Mouse (Mus musculus): ENCODE results near the gene Rpl15. TPM values are rescaled to one million over a fixed set of nuclear protein-coding genes. Genes with fewer than 3 reads are reported as not detected.
"Not testable (repeated sequence)": the region's sequence is repeated elsewhere in the genome, so short reads cannot be mapped to it uniquely, and the experiment has no call there.

The Rpl15 gene
- polyA plus RNA-seq, 1 experiment from 2014 or later: 340 TPM

GRCm38 (mm10) chr14:18286441-18286840 lies 15.2 kb upstream of the Rpl15 start:
- H3K4me1 ChIP-seq: no peaks in the 10 kb centered on the region
- H3K27me3 ChIP-seq: no peaks in the 10 kb centered on the region
- no peak overlapping the region for H3K4me3 ChIP-seq (replicated peaks)
- H3K27ac ChIP-seq: no peak overlapping the region
- H3K36me3 ChIP-seq (replicated peaks): peaks cover 11% of the 10 kb centered on the region; the same call in 1 of the 2 replicates
- no peak overlapping the region for H3K9ac ChIP-seq
- WGBS: 93% methylated on average over 2 of the region's 2 CpGs
- H3K9me3 ChIP-seq: no peaks in the 10 kb centered on the region
- no peak for ATAC-seq (ENCODE audit: low FRiP score)
- no peak overlapping the region for H3K4me2 ChIP-seq

GRCm38 (mm10) chr14:18285476-18285875 lies 14.3 kb upstream of the Rpl15 start:
- Histone ChIP-seq H3K4me3 (replicated peaks) (no peak overlapping the region), H3K27me3 (no peaks in the 10 kb centered on the region), H3K4me1 (no peaks in the 10 kb centered on the region), H3K9ac (no peak overlapping the region), H3K36me3 (replicated peaks) (peaks cover 11% of the 10 kb centered on the region; the same call in 1 of the 2 replicates), H3K9me3 (no peaks in the 10 kb centered on the region), H3K4me2 (no peak overlapping the region), H3K27ac (no peak overlapping the region)
- 84% methylated on average over 3 of the region's 3 CpGs for WGBS
- no peak for ATAC-seq (ENCODE audit: low FRiP score)

- no peaks in the 10 kb centered on the region for H3K9me3 ChIP-seq
- ATAC-seq (ENCODE audit: low FRiP score): no peak
- H3K4me3 ChIP-seq (replicated peaks): no peak overlapping the region
- H3K4me1 ChIP-seq: no peaks in the 10 kb centered on the region
- no peaks in the 10 kb centered on the region for H3K27me3 ChIP-seq
- H3K9ac ChIP-seq: no peak overlapping the region
- 85% methylated on average over 2 of the region's 2 CpGs for WGBS
- peaks cover 16% of the 10 kb centered on the region for H3K36me3 ChIP-seq (replicated peaks)
- H3K27ac ChIP-seq: no peak overlapping the region
- no peak overlapping the region for H3K4me2 ChIP-seq
These were observed 13.4 kb upstream of the Rpl15 start for GRCm38 (mm10) chr14:18284581-18284980.

GRCm38 (mm10) chr14:18280375-18280774 lies 9.2 kb upstream of the Rpl15 start:
- WGBS: 87% methylated on average over 5 of the region's 5 CpGs
- Histone ChIP-seq H3K36me3 (replicated peaks) (peaks cover 40% of the 10 kb centered on the region), H3K9ac (no peak overlapping the region), H3K27ac (no peak overlapping the region), H3K9me3 (no peaks in the 10 kb centered on the region), H3K4me1 (no peaks in the 10 kb centered on the region), H3K4me3 (replicated peaks) (no peak overlapping the region), H3K4me2 (no peak overlapping the region), H3K27me3 (no peaks in the 10 kb centered on the region)
- ATAC-seq (ENCODE audit: low FRiP score): no peak

GRCm38 (mm10) chr14:18274526-18274925 lies 3.3 kb upstream of the Rpl15 start:
- Histone ChIP-seq H3K4me1 (peaks cover 10% of the 10 kb centered on the region), H3K9ac (no peak overlapping the region), H3K27me3 (no peaks in the 10 kb centered on the region), H3K9me3 (no peaks in the 10 kb centered on the region), H3K36me3 (replicated peaks) (peaks cover 24% of the 10 kb centered on the region), H3K4me2 (no peak overlapping the region), H3K27ac (no peak overlapping the region), H3K4me3 (replicated peaks) (no peak overlapping the region)
- 83% methylated on average over 1 of the region's 1 CpGs for WGBS
- ATAC-seq (ENCODE audit: low FRiP score): no peak

GRCm38 (mm10) chr14:18271666-18272065 lies 475 bp upstream of the Rpl15 start:
- no peak for ATAC-seq (ENCODE audit: low FRiP score)
- WGBS: 15% methylated on average over 6 of the region's 7 CpGs
- Histone ChIP-seq H3K4me1 (peaks cover 18% of the 10 kb centered on the region), H3K36me3 (replicated peaks) (peaks cover 20% of the 10 kb centered on the region), H3K9ac (peak overlapping the region; percentile 71), H3K27me3 (no peaks in the 10 kb centered on the region), H3K9me3 (no peaks in the 10 kb centered on the region), H3K4me3 (replicated peaks) (peak overlapping the region; percentile 78), H3K27ac (no peak overlapping the region), H3K4me2 (peak overlapping the region; percentile 60)

- peaks cover 18% of the 10 kb centered on the region for H3K4me1 ChIP-seq
- WGBS: 2% methylated on average over 24 of the region's 24 CpGs
- peak overlapping the region; percentile 72 for H3K4me2 ChIP-seq
- H3K27me3 ChIP-seq; H3K9me3 ChIP-seq; ATAC-seq (ENCODE audit: low FRiP score): not testable (repeated sequence)
- peak overlapping the region; percentile 97 for H3K9ac ChIP-seq
- H3K36me3 ChIP-seq (replicated peaks): peaks cover 24% of the 10 kb centered on the region
- H3K4me3 ChIP-seq (replicated peaks): peak overlapping the region; percentile 78
- peak overlapping the region; percentile 70 for H3K27ac ChIP-seq
These were observed 1.2 kb downstream of the Rpl15 start for GRCm38 (mm10) chr14:18269947-18270528.

GRCm38 (mm10) chr14:18263427-18263826 lies 7.8 kb downstream of the Rpl15 start:
- H3K27ac ChIP-seq: peak overlapping the region; percentile 65; the same call in 1 of the 2 replicates
- peak; percentile 85 for ATAC-seq (ENCODE audit: low FRiP score)
- 37% methylated on average over 4 of the region's 4 CpGs for WGBS
- no peaks in the 10 kb centered on the region for H3K27me3 ChIP-seq
- H3K9me3 ChIP-seq: 0 out of 2 replicates have a peak, but pooled peaks cover 2% of the 10 kb centered on the region
- H3K4me2 ChIP-seq: no peak overlapping the region
- peaks cover 11% of the 10 kb centered on the region for H3K4me1 ChIP-seq
- peaks cover 20% of the 10 kb centered on the region for H3K36me3 ChIP-seq (replicated peaks)
- no peak overlapping the region for H3K9ac ChIP-seq
- no peak overlapping the region for H3K4me3 ChIP-seq (replicated peaks)

GRCm38 (mm10) chr14:18261203-18261602 lies 10.0 kb downstream of the Rpl15 start:
- 0 out of 2 replicates have a peak, but pooled peaks cover 2% of the 10 kb centered on the region for H3K9me3 ChIP-seq
- 85% methylated on average over 3 of the region's 3 CpGs for WGBS
- H3K4me2 ChIP-seq: no peak overlapping the region
- no peak overlapping the region for H3K4me3 ChIP-seq (replicated peaks)
- H3K36me3 ChIP-seq (replicated peaks): peaks cover 2% of the 10 kb centered on the region; the same call in 1 of the 2 replicates
- H3K27ac ChIP-seq: no peak overlapping the region
- no peak for ATAC-seq (ENCODE audit: low FRiP score)
- H3K4me1 ChIP-seq: peaks cover 8% of the 10 kb centered on the region; the same call in 1 of the 2 replicates
- H3K27me3 ChIP-seq: no peaks in the 10 kb centered on the region
- no peak overlapping the region for H3K9ac ChIP-seq

- H3K27ac ChIP-seq: no peak overlapping the region
- no peaks in the 10 kb centered on the region for H3K27me3 ChIP-seq
- H3K9me3 ChIP-seq: no peaks in the 10 kb centered on the region
- 88% methylated on average over 21 of the region's 21 CpGs for WGBS
- H3K36me3 ChIP-seq (replicated peaks): no peaks in the 10 kb centered on the region
- H3K4me2 ChIP-seq: no peak overlapping the region
- no peak overlapping the region for H3K4me3 ChIP-seq (replicated peaks)
- H3K4me1 ChIP-seq: 0 out of 2 replicates have a peak, but pooled peaks cover 1% of the 10 kb centered on the region
- no peak for ATAC-seq (ENCODE audit: low FRiP score)
- no peak overlapping the region for H3K9ac ChIP-seq
These were observed 28.5 kb downstream of the Rpl15 start for GRCm38 (mm10) chr14:18242638-18243130.

GRCm38 (mm10) chr14:18241786-18242185 lies 29.4 kb downstream of the Rpl15 start:
- Histone ChIP-seq H3K4me3 (replicated peaks) (no peak overlapping the region), H3K4me1 (0 out of 2 replicates have a peak, but pooled peaks cover 2% of the 10 kb centered on the region), H3K36me3 (replicated peaks) (no peaks in the 10 kb centered on the region), H3K9ac (no peak overlapping the region), H3K4me2 (no peak overlapping the region), H3K9me3 (no peaks in the 10 kb centered on the region), H3K27me3 (no peaks in the 10 kb centered on the region), H3K27ac (no peak overlapping the region)
- ATAC-seq (ENCODE audit: low FRiP score): no peak
- 93% methylated on average over 4 of the region's 4 CpGs for WGBS

- Histone ChIP-seq H3K4me2 (no peak overlapping the region), H3K4me1 (0 out of 2 replicates have a peak, but pooled peaks cover 2% of the 10 kb centered on the region), H3K36me3 (replicated peaks) (no peaks in the 10 kb centered on the region), H3K27ac (no peak overlapping the region), H3K4me3 (replicated peaks) (no peak overlapping the region), H3K9me3 (no peaks in the 10 kb centered on the region), H3K9ac (no peak overlapping the region), H3K27me3 (no peaks in the 10 kb centered on the region)
- 73% methylated on average over 7 of the region's 7 CpGs for WGBS
- ATAC-seq (ENCODE audit: low FRiP score): no peak
These were observed 31.1 kb downstream of the Rpl15 start for GRCm38 (mm10) chr14:18240132-18240531.

Data from forebrain, embryonic 12.5 days (tissue).